Mouse (Mus musculus) erythroblast, embryonic 14.5 days (primary cell): ENCODE results near the gene Ehd3. TPM values are rescaled to one million over a fixed set of nuclear protein-coding genes. Genes with fewer than 3 reads are reported as not detected.
"Not testable (repeated sequence)": the region's sequence is repeated elsewhere in the genome, so short reads cannot be mapped to it uniquely, and the experiment has no call there.

Experiments used
- H3K27me3 ChIP-seq: 2 replicates; pipeline ENCODE4 v1.6.1; 2012; ENCODE audit warnings: inconsistent platforms; ENCODE audit not compliant: control insufficient read depth
- H3K36me3 ChIP-seq: 2 replicates; pipeline ENCODE4 v1.6.1; 2012; ENCODE audit warnings: mild to moderate bottlenecking, inconsistent platforms; ENCODE audit not compliant: control insufficient read depth
- H3K4me1 ChIP-seq: 2 replicates; pipeline ENCODE4 v1.6.1; 2012; ENCODE audit warnings: inconsistent platforms; ENCODE audit not compliant: control insufficient read depth
- H3K4me3 ChIP-seq: replicated peaks from 2 replicates; pipeline ENCODE3; 2012; ENCODE audit warnings: moderate library complexity, mild to moderate bottlenecking, inconsistent platforms
- H3K9me3 ChIP-seq: 2 replicates; pipeline ENCODE4 v1.6.1; 2012; ENCODE audit warnings: low read length, inconsistent platforms, mixed read lengths; ENCODE audit not compliant: control insufficient read depth
- GATA1 ChIP-seq: IDR thresholded peaks from 2 replicates; pipeline ENCODE4 v1.6.1; 2012; ENCODE audit warnings: low read length, inconsistent platforms, mixed read lengths
- TAL1 ChIP-seq: IDR thresholded peaks from 3 replicates; pipeline ENCODE4 v1.6.1; 2012; ENCODE audit warnings: low read length, inconsistent platforms, mixed read lengths
- polyA plus RNA-seq: library from polyadenylated mRNA; stranded (reverse); fragments of >175 nt; gene quantifications from 2 replicates; pipeline ENCODE4 v1.2.3, GENCODE M21; 2012

The Ehd3 gene
- polyA plus RNA-seq, 1 experiment = 0.05 TPM

DNA sequence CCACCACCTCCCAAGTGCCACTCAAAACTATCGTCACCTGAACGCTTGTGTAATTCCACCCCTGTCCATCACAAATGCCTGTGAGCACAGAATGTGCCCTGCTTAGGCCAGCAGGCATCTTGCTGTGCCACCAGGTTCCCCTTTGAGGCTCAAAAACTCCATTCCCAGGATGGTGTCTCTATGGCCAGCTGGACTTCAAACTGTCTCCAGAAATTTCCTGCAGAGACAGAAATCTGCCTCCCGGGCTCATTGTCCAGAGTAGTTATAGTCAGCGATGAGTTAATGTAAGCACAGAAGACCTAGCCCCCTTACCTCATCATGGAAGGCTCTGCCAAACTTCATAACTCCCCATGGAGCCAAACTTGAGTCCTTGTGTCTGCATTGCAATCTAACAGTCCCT lies 33.3 kb downstream of the Ehd3 start:
- no peak overlapping the region for H3K4me3 ChIP-seq
- H3K27me3 ChIP-seq = no peaks in the 10 kb centered on the region
- no peaks in the 10 kb centered on the region for H3K9me3 ChIP-seq
- H3K4me1 ChIP-seq = no peaks in the 10 kb centered on the region
- TF ChIP-seq TAL1 (no peak), GATA1 (no peak)
- no peaks in the 10 kb centered on the region for H3K36me3 ChIP-seq

GRCm38 (mm10) chr17:73839086-73839835 lies 35.3 kb downstream of the Ehd3 start:
- H3K36me3 ChIP-seq = no peaks in the 10 kb centered on the region
- no peaks in the 10 kb centered on the region for H3K27me3 ChIP-seq
- H3K4me3 ChIP-seq = no peak overlapping the region
- TF ChIP-seq GATA1 = no peak
- no peak for TF ChIP-seq TAL1
- H3K9me3 ChIP-seq = no peaks in the 10 kb centered on the region
- H3K4me1 ChIP-seq = no peaks in the 10 kb centered on the region

DNA sequence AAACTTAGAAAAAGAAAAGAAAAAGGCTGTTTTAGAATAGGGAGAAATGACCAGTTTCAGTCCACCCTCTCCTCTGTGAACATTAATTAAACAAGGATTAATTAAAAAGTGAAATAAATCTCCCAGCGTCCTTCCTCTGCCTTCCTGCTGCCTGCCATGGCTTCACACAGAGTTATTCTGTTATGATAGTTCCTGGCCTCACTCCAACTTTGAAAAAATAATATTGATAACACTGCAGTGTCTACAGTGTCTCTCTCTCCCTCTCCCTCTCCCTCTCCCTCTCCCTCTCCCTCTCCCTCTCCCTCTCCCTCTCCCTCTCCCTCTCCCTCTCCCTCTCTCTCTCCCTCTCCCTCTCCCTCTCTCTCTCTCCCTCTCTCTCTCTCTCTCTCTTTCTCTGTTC lies 35.9 kb downstream of the Ehd3 start:
- not testable (repeated sequence) for H3K27me3 ChIP-seq, H3K4me3 ChIP-seq, H3K9me3 ChIP-seq, H3K4me1 ChIP-seq, H3K36me3 ChIP-seq

GRCm38 (mm10) chr17:73842963-73843362 lies 39.0 kb downstream of the Ehd3 start:
- no peaks in the 10 kb centered on the region for H3K4me1 ChIP-seq
- TF ChIP-seq TAL1 (no peak), GATA1 (no peak)
- H3K9me3 ChIP-seq = no peaks in the 10 kb centered on the region; the same call in 1 of the 2 replicates
- H3K36me3 ChIP-seq = no peaks in the 10 kb centered on the region
- no peak overlapping the region for H3K4me3 ChIP-seq
- no peaks in the 10 kb centered on the region for H3K27me3 ChIP-seq

DNA sequence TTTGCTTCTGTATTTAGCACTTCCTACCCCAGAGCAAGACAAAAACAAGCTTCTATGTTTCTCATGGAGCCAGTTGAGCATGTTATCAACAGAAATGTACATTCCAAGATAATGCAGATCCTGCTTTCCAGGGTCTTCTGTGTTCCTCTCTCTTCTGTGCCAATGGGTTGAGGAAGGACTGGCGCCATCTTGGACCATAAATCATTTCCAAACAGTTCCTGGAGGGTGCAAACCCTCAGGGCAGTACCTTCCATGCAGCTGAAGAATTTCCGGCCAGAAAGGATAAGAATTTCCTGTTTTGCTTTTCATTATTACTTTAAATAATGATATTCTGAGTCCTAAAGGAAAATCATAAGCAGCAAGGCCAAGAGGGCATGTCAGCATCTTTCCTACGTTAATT lies 41.7 kb downstream of the Ehd3 start:
- no peak overlapping the region for H3K4me3 ChIP-seq
- H3K27me3 ChIP-seq = no peaks in the 10 kb centered on the region
- no peaks in the 10 kb centered on the region for H3K4me1 ChIP-seq
- no peaks in the 10 kb centered on the region; the same call in 1 of the 2 replicates for H3K9me3 ChIP-seq
- H3K36me3 ChIP-seq = no peaks in the 10 kb centered on the region
- no peak for TF ChIP-seq TAL1
- no peak for TF ChIP-seq GATA1

GRCm38 (mm10) chr17:73847399-73847798 lies 43.5 kb downstream of the Ehd3 start:
- Histone ChIP-seq H3K4me1 (no peaks in the 10 kb centered on the region), H3K36me3 (no peaks in the 10 kb centered on the region), H3K9me3 (no peaks in the 10 kb centered on the region; the same call in 1 of the 2 replicates), H3K27me3 (no peaks in the 10 kb centered on the region), H3K4me3 (no peak overlapping the region)
- TF ChIP-seq TAL1 (no peak), GATA1 (no peak)

- Histone ChIP-seq H3K36me3 (no peaks in the 10 kb centered on the region), H3K9me3 (no peaks in the 10 kb centered on the region), H3K4me1 (no peaks in the 10 kb centered on the region), H3K4me3 (no peak overlapping the region), H3K27me3 (no peaks in the 10 kb centered on the region)
- TF ChIP-seq TAL1 = no peak
- TF ChIP-seq GATA1 = no peak
These were observed 49.1 kb downstream of the Ehd3 start for GRCm38 (mm10) chr17:73853041-73853440.

GRCm38 (mm10) chr17:73853717-73854116 lies 49.8 kb downstream of the Ehd3 start:
- H3K36me3 ChIP-seq = no peaks in the 10 kb centered on the region
- no peaks in the 10 kb centered on the region for H3K27me3 ChIP-seq
- TF ChIP-seq GATA1 (no peak), TAL1 (no peak)
- no peaks in the 10 kb centered on the region for H3K4me1 ChIP-seq
- H3K9me3 ChIP-seq = no peaks in the 10 kb centered on the region
- no peak overlapping the region for H3K4me3 ChIP-seq

GRCm38 (mm10) chr17:73869008-73869685 lies 65.2 kb downstream of the Ehd3 start:
- H3K27me3 ChIP-seq = no peaks in the 10 kb centered on the region
- TF ChIP-seq TAL1 (no peak), GATA1 (no peak)
- no peaks in the 10 kb centered on the region for H3K36me3 ChIP-seq
- no peaks in the 10 kb centered on the region for H3K9me3 ChIP-seq
- no peak overlapping the region for H3K4me3 ChIP-seq
- H3K4me1 ChIP-seq = no peaks in the 10 kb centered on the region
